Mouse (Mus musculus) cerebellum, adult 9-11 months (tissue): ENCODE measurements around the gene Dnal4.
"Not testable (repeated sequence)": the region's sequence is repeated elsewhere in the genome, so short reads cannot be mapped to it uniquely, and the experiment has no call there.

Experiments
- DNase-seq: peaks from one replicate; pipeline ENCODE4 v3.0.0; 2022

Gene Dnal4

DNA sequence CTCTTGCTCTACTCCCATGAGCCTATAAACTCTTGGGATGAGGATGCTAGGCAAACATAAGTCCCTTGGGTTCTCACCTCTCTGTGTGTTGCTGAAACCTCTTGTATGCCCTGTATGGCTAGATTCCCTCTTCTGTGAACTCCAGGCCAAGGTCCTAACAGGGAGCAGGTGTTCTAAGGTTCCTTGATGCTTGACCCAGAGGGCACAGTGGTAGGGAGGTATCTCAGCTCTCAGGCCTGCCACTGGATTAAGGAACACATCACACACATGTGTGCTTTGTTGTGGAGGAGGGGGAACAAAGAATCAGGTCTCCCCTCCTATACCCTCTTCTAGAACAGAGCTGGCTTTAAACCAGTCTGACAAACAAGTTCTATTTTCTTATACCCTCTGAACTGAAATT is at the start of gene Dnal4:
Dnal4 (minus strand) TSS at position 101 of the 400 bp plus-strand sequence.
- no peak for DNase-seq

GRCm38 (mm10) chr15:79827061-79827777 is 49.6 kb upstream of the Dnal4 start:
- peak; percentile 67 for DNase-seq

- peak; percentile 62 for DNase-seq
These were observed 48.7 kb upstream of the Dnal4 start for GRCm38 (mm10) chr15:79826221-79826935.

DNA sequence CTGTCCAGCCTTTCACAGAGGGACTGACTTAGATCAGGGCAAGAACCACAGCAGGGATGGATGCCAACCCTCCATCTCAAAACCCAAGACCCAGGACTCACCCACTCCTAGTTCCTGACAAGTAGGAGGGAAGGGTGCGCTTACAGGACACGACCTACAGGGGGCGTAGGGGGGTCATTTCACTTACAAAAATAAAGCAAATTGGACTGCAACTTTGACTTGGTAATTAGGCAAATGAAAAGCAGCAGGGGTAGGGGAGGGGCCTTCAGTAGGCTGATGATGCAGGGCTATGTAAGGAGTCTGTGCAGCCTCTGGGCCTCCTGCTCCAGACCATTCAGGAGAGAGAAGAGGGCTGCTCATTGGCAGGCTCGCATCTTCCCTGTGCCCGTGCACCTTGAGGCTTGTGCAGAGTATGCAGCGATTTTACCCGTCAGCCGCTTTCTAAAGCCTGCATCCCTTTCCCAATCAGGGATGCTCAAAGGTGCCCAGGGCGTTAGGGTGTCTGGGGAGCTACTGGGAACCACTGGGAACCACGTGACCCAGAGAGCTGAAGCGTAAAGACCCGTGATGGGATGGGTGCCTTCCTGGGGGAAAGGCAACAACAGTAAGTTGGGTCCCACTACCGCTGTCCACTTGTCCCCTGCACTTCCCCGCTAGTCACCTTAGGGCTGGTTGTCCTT is 47.6 kb upstream of the Dnal4 start:
- peak; percentile 61 for DNase-seq

- DNase-seq, result peak; percentile 60
These were observed 46.1 kb upstream of the Dnal4 start for GRCm38 (mm10) chr15:79823588-79824280.

DNA sequence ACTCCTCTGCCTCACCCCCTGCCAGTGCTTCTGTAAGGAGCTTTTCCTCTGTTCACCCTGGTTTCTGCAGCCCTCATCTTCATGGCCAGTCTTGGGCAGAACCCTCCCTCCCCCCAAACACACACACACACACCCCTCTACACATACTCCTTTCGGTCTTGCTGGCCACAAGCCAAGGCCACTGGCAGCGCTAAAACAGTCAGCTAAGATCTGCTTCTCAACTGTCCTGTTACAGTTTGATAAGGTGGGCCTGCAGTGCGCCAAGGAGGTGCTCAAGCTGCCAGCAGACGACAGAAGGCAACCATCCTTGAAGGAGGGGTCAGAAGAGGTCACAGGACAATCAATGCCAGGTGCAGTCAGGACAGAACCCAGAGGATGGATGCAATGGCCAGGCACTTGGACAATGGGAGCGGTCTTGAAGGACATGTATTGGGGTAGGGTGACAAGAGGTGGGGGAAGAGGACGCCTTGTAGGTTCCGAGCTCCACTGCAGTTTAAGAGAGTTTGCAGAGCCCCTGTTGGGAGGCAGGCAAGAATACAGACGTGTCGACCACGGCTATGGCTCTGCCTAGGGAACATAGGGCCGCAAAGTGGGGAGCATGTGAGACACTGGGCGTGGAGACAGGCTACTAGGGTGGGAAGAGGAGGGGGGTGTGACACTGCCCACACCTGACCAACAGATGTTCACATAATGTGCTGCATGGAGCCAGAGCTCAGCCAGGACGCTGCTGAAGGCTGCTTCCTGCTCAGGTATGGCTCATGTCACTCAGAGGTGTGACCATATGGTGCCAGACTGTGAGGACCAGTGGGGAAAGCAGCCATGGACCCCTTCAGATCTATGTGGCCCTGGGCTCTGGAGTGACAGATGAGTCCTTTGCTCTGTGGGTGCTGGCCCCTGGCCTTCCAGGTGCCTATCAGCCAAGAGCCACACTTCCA is 44.9 kb upstream of the Dnal4 start:
- peak; percentile 55 for DNase-seq

- DNase-seq, result no peak
These were observed 40.7 kb upstream of the Dnal4 start for GRCm38 (mm10) chr15:79818325-79818724.

DNA sequence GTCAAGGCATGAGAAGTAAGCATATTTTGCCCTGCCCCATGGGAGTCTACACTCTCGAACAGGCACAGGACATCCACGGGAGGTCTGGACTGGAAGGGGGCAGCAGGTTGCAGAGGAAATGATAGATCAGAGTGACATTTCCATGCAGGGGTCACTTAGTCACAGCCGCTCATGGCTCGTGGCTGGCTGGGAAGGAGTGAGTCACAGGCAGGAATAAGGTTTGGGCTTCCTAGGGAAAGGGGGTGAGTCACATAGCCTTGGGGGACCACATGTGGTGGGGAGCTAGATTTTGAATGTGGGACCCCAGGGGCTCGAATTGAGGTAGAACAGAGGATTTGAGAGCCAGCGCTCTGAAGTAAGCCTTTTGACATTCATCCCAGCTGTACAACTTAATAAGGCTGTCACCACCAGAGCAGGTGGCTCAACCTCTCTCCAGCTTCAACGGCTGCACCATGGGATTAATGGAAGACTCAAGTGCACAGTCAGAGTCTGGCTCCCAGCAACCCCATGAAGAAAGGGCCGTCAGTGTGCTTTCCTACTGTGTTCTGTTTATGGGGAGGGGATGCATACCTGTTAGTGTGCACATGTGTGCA is 36.1 kb upstream of the Dnal4 start:
- no peak for DNase-seq

DNA sequence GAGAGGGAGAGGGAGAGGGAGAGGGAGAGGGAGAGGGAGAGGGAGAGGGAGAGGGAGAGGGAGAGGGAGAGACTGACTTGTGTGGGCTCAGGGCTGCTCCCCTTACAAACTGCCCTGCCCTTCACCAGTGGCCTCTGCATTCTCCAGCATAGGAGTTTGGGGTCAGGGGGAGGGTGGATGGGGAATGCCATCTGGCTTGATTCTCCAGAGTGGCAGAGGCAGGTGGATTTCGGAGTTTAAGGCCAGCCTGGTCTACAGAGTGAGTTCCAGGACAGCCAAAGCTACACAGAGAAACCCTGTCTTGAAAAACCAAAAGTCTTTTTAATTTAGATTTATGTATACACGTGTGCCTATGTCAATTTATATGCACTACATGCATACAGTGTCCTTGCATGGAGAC is 35.2 kb upstream of the Dnal4 start:
- DNase-seq, result not testable (repeated sequence)

DNA sequence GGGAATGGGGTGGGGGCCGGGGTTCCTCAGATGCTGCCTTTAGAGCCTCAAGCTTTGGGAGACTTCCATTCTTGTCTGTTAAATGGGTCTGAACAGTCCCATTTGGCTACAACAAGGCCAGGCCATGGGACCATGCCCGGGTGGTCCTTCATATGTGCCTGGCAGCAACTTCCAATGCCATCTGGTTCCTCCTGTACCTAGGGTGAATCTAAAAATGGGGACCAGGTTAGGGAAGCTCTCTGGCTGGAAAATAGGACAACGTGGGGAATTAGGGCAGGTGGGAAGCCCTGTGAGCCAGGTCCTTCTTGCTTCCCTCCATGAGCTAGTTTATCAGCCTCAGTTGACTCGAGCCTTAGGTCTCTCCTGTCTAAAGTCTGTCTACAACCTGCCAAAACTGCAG is 33.3 kb upstream of the Dnal4 start:
- peak; percentile 82 for DNase-seq

- DNase-seq, result peak; percentile 96
These were observed 32.4 kb upstream of the Dnal4 start for GRCm38 (mm10) chr15:79810061-79810460.

DNA sequence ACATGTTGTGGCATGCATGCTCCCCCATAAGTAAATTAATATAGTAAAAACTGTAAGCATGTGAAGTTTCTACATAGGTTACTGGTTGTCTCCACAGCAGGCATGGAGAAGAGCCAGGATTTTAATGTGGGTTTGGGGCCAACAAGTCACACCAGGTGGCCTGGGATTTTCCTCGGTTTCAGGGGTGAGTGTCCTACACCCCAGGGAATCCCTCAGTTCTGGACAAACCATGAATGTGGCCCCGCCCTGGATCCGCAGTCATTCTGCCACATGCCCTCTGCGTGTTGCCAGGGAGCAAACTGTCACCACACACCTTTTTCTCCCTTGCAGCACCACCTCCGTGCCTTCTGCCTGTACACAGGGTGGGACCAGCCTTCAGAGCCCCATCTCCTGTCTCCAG is 31.0 kb upstream of the Dnal4 start:
- peak; percentile 81 for DNase-seq

DNA sequence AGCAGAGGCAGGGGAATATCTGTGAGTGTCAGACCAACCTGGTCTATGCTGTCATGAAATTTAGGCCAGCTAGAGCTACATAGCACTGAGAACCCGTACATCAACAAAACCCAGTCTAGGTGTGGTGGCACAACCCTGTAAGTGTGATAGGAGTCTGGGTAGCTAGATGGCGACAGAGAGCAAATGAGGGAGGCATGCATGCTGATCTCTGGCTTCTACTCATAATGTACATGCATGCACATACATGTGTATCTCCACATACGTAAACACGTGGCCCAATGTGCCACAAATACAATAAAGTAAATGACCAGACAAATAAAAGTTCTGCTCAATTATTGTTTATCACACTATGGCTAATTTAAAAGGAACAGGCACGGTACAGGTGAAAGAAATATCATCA is 30.5 kb upstream of the Dnal4 start:
- DNase-seq, result peak; percentile 81

GRCm38 (mm10) chr15:79807050-79807449 is 29.4 kb upstream of the Dnal4 start:
- peak; percentile 54 for DNase-seq

DNA sequence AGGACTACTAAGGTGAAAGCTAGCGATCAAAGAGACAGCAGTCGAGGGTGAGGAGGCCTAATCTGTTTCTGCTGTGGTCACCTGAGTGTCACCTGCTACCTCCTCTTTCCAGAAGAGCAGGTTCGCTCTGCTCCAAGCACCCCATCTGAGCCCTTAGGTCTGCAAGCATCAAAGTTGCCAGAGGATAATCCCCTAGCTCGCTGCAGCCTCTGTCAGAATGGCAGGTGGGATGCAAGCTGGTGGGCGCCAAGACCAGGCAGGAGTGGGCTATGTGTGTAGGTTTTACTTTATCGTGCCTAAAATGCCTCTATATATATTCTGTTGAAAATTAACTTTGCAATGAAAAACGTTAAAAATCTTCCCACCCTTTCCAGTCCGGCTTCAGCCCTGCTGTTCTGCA is 27.6 kb upstream of the Dnal4 start:
- DNase-seq, result peak; percentile 53

GRCm38 (mm10) chr15:79804352-79805071 is 26.9 kb upstream of the Dnal4 start, which contains the start of gene Nptxr:
Nptxr (minus strand) TSS chr15:79804766.
- DNase-seq, result peak; percentile 82

- peak; percentile 71 for DNase-seq
These were observed 26.1 kb upstream of the Dnal4 start for GRCm38 (mm10) chr15:79803533-79804351.

DNA sequence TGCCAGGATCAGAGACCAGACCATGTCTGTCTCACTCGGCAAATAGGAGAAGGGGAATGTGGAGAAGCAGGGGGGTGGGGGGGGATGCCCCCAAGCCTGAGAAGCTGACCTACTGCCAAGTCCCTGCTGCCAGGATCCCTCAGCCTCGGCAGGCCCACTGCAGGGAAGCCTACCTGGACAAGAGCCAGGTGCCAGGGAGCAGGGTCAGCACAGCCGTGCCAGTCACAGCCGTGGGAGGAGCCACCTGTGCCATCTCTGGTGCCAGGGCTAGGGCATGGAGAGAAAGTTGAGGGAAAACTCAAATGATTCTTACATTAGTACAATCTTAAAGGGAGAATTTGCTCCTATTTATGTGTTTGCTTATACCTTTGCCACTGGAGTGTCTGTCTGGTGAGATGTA is 24.7 kb upstream of the Dnal4 start:
- peak; percentile 83 for DNase-seq

GRCm38 (mm10) chr15:79801646-79802045 is 24.0 kb upstream of the Dnal4 start:
- DNase-seq, result peak; percentile 63

DNA sequence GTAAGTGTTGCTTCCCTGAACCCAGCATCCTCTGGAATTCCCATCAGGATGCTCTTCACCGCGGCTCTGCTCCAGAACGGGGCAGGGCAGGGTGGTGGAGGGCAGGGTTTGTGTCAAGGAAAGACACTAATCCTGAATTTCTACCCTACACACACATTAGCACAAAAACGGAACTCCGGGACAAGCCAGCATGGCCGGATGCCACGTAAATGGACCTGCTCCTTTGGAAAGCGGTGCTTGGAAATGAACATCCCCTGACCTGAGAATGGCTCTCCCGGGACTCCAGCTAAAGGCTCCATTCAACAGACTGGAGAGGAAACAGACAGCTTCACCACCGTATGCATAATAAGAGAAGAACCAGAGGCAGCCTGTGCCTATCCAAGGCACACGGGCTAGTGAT is 23.1 kb upstream of the Dnal4 start:
- peak; percentile 63 for DNase-seq
